Mouse (Mus musculus): ENCODE measurements around the gene Olfr1358.
"Not testable (repeated sequence)": the region's sequence is repeated elsewhere in the genome, so short reads cannot be mapped to it uniquely, and the experiment has no call there.

The Olfr1358 gene

GRCm38 (mm10) chr10:78517128-78517527, at the start of gene Olfr1358:
Olfr1358 (plus strand) TSS chr10:78517428.
- CTCF ChIA-PET, result interaction anchor here in 1 of 4 experiments (0.8 kb wide), 1 partner anchor 9 kb away, joined by 3 read pairs; no protein-coding TSS in a partner anchor
- POLR2A ChIA-PET, result interaction anchor here in 2 of 4 experiments (0.5 to 0.6 kb wide), 2 partner anchors 78 to 228 kb away, joined by 3 to 6 read pairs; no protein-coding TSS in a partner anchor

- POLR2A ChIA-PET, result interaction anchor here (0.6 to 1.5 kb wide), 6 partner anchors 9 to 283 kb away, joined by 3 to 8 read pairs (median 3); partner anchors contain the start of gene Pwp2 (in 1 of the 4)
Observed at GRCm38 (mm10) chr10:78467761-78468310, 49.4 kb upstream of the Olfr1358 start.

GRCm38 (mm10) chr10:78470582-78471313, 46.5 kb upstream of the Olfr1358 start:
- ChIA-PET POLR2A (interaction anchor here in 3 of 4 experiments (0.6 to 1.0 kb wide), 5 partner anchors 8 to 237 kb away, joined by 3 to 4 read pairs (median 3); no protein-coding TSS in a partner anchor), CTCF (interaction anchor here in 1 of 4 experiments (0.7 kb wide), 1 partner anchor 9 kb away, joined by 3 read pairs; no protein-coding TSS in a partner anchor)

More at GRCm38 (mm10) chr10:78467761-78468310, 49.4 kb upstream of the Olfr1358 start:
- CTCF ChIA-PET, result interaction anchor here (0.6 to 1.4 kb wide), 5 partner anchors 14 to 1416 kb away, joined by 3 to 4 read pairs (median 4); no protein-coding TSS in a partner anchor

DNA sequence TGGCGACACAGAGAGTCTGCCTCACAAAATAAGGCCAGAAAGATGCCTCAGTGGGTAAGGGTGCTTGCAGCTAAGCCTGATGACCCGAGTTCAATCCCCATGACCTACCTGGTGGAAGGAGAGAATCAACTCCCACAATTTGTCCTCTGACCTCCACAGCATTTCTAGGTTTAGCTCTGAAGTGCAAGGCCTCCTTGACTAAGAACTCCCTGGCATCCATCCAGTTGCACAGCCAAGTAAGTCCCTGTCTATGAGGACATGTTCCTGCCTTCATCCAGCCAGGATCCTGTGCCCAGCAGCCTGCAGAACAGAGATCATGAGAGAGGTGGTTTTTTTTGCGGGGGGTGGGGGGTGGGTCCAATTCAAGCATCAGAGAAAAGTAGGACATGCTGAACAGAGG, 45.2 kb upstream of the Olfr1358 start:
- POLR2A ChIA-PET, result interaction anchor here in 2 of 4 experiments (1.0 to 2.6 kb wide), 3 partner anchors 9 to 16 kb away, joined by 3 to 8 read pairs (median 3); no protein-coding TSS in a partner anchor
- CTCF ChIA-PET, result interaction anchor here in 1 of 4 experiments (0.8 kb wide), 1 partner anchor 16 kb away, joined by 4 read pairs; no protein-coding TSS in a partner anchor

GRCm38 (mm10) chr10:78473434-78473833, 43.8 kb upstream of the Olfr1358 start:
- ChIA-PET POLR2A (interaction anchor here in 2 of 4 experiments (0.6 to 2.6 kb wide), 4 partner anchors 8 to 14 kb away, joined by 3 to 8 read pairs (median 4); partner anchors contain the start of gene Pdxk (in 2 of the 2)), CTCF (interaction anchor here in 2 of 4 experiments (0.9 to 1.7 kb wide), 2 partner anchors 9 to 14 kb away, joined by 3 read pairs; partner anchors contain the start of gene Pdxk (in 1 of the 2))

GRCm38 (mm10) chr10:78474759-78475158, 42.5 kb upstream of the Olfr1358 start:
- ChIA-PET POLR2A (interaction anchor here in 2 of 4 experiments (0.9 kb wide), 2 partner anchors 10 kb away, joined by 4 to 7 read pairs; partner anchors contain the start of gene Pdxk (in 2 of the 2)), CTCF (interaction anchor here in 1 of 4 experiments (0.8 kb wide), 1 partner anchor 13 kb away, joined by 3 read pairs; no protein-coding TSS in a partner anchor)

GRCm38 (mm10) chr10:78476821-78477220, 40.4 kb upstream of the Olfr1358 start:
- ChIA-PET CTCF (interaction anchor here in 3 of 4 experiments (0.6 to 1.3 kb wide), 4 partner anchors 11 to 457 kb away, joined by 3 to 6 read pairs (median 4); no protein-coding TSS in a partner anchor), POLR2A (interaction anchor here in 2 of 4 experiments (0.9 to 1.2 kb wide), 4 partner anchors 10 to 150 kb away, joined by 3 read pairs; partner anchors contain the start of gene Pdxk (in 1 of the 2))

DNA sequence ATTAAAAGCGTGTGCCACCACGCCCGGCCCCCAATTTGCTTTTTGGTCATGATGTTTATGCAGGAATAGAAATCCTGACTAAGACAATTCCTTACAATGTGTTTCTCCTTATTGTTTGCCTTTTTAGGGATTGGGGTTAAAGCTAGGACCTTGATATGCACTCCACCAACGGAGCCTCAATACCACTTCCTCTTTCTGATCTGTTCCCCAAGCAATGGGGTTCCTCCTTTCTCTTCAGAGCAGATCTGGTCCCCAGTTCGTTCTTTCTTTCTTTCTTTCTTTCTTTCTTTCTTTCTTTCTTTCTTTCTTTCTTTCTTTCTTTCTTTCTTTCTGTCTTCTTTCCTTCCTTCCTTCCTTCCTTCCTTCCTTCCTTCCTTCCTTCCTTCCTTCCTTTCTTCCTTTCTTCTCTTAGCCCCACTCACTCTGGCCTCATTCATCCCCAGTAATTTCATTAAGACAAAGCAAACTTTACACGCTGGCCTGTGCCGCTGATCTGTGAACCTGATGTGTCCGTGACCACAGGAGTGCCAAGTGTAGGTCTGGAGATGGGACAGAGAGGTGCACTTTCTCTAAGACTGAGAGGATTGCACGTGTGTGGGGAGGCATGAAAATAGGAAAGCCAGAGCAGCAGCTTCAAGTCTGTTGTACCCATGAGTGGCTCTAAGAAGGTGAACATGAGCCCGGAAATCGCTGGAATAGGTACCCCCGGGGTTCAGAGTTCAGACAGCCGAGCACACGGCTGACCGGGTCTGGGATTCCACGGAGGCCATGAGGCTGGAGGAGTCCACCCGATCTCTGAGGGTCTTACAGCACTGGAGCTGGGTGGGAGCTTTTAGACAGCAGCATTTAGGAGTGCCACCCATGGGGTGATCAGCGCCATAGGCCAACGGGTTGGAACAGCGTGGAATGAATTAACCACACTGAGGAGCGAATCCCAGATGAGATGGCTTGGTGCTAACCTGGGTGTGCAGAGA, 36.0 kb upstream of the Olfr1358 start:
- POLR2A ChIA-PET, result interaction anchor here in 3 of 4 experiments (0.6 to 2.0 kb wide), 22 partner anchors 9 to 1404 kb away, joined by 3 to 13 read pairs (median 4); partner anchors contain the start of genes Pdxk (in 3 of the 3), Ilvbl (in 1 of the 3) and Rrp1 (in 1 of the 3)
- CTCF ChIA-PET, result interaction anchor here in 3 of 4 experiments (0.6 to 2.0 kb wide), 19 partner anchors 11 to 1034 kb away, joined by 3 to 10 read pairs (median 3); partner anchors contain the start of genes Pdxk (in 2 of the 3) and Rrp1 (in 2 of the 3)

DNA sequence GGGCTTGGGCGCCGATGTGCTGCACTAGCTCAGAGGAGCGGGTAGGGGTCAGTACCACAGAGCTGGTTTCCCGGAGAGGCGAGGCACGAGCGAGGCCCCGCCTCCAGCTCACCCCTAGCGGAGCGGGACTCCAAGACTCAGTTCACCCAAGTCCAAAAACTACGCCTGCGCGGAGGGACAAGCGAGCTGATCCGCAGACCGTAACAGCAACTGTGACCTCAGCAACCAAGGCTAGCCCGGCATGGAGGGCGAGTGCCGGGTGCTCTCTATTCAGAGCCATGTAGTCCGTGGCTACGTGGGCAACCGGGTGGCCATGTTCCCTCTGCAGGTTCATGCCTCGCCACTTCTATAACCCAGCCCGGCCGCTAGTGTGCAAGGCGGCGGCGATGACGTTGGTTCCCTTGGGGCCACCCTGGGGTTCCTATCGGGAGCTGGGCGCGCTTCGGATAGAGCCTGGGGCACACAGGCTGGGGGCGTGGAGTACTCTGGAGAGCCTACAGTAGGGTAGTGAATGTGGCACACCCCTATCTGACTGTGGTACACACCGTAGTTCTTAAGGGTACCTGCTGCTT, 35.2 kb upstream of the Olfr1358 start:
- POLR2A ChIA-PET, result interaction anchor here (0.6 to 2.0 kb wide), 24 partner anchors 9 to 1403 kb away, joined by 3 to 13 read pairs (median 4); partner anchors contain the start of genes Pdxk (in 3 of the 4), Rrp1 (in 2 of the 4) and Ilvbl (in 1 of the 4)

GRCm38 (mm10) chr10:78485369-78485768, 31.9 kb upstream of the Olfr1358 start:
- POLR2A ChIA-PET, CTCF ChIA-PET: not testable (repeated sequence)

More for the DNA sequence above, 35.2 kb upstream of the Olfr1358 start:
- CTCF ChIA-PET, result interaction anchor here in 3 of 4 experiments (0.6 to 2.0 kb wide), 18 partner anchors 10 to 1033 kb away, joined by 3 to 10 read pairs (median 4); partner anchors contain the start of genes Rrp1 (in 2 of the 3) and Pdxk (in 1 of the 3)

GRCm38 (mm10) chr10:78486871-78487270, 30.4 kb upstream of the Olfr1358 start:
- ChIA-PET CTCF (interaction anchor here (0.8 to 1.8 kb wide), 28 partner anchors 8 to 96 kb away, joined by 3 to 32 read pairs (median 5); partner anchors contain the start of genes Pdxk (in 2 of the 4) and Rrp1 (in 1 of the 4)), POLR2A (interaction anchor here in 3 of 4 experiments (0.9 to 1.9 kb wide), 6 partner anchors 14 to 161 kb away, joined by 3 to 10 read pairs (median 5); partner anchors contain the start of gene Pdxk (in 2 of the 3))

GRCm38 (mm10) chr10:78487431-78488086, 29.7 kb upstream of the Olfr1358 start:
- CTCF ChIA-PET, result interaction anchor here (0.6 to 1.8 kb wide), 61 partner anchors 8 to 647 kb away, joined by 3 to 32 read pairs (median 4); partner anchors contain the start of genes Pdxk (in 3 of the 4), Cstb (in 1 of the 4), Icosl (in 1 of the 4) and Ilvbl (in 1 of the 4)
- POLR2A ChIA-PET, result interaction anchor here (0.7 to 1.9 kb wide), 16 partner anchors 14 to 161 kb away, joined by 3 to 10 read pairs (median 4); partner anchors contain the start of genes Pdxk (in 2 of the 4), Cstb (in 1 of the 4) and Ilvbl (in 1 of the 4)

GRCm38 (mm10) chr10:78502986-78503733, 14.1 kb upstream of the Olfr1358 start:
- ChIA-PET CTCF (interaction anchor here in 3 of 4 experiments (0.6 to 2.1 kb wide), 12 partner anchors 9 to 518 kb away, joined by 3 to 9 read pairs (median 4); no protein-coding TSS in a partner anchor), POLR2A (interaction anchor here (0.5 to 1.6 kb wide), 15 partner anchors 22 to 1920 kb away, joined by 3 to 8 read pairs (median 4); partner anchors contain the start of genes Pdxk (in 2 of the 4) and Ilvbl (in 1 of the 4))

GRCm38 (mm10) chr10:78519792-78520191, 2.6 kb downstream of the Olfr1358 start:
- POLR2A ChIA-PET, result no interaction called here

More at GRCm38 (mm10) chr10:78519792-78520191, 2.6 kb downstream of the Olfr1358 start:
- CTCF ChIA-PET, result interaction anchor here in 2 of 4 experiments (0.6 to 1.0 kb wide), 3 partner anchors 19 to 86 kb away, joined by 3 to 6 read pairs (median 4); no protein-coding TSS in a partner anchor
